Mouse (Mus musculus): Measurements from ENCODE around the gene 3110082J24Rik. TPM values are rescaled to one million over a fixed set of nuclear protein-coding genes. Genes with fewer than 3 reads are reported as not detected.

3110082J24Rik gene
- polyA plus RNA-seq, 1 experiment from 2014 or later = not detected

DNA sequence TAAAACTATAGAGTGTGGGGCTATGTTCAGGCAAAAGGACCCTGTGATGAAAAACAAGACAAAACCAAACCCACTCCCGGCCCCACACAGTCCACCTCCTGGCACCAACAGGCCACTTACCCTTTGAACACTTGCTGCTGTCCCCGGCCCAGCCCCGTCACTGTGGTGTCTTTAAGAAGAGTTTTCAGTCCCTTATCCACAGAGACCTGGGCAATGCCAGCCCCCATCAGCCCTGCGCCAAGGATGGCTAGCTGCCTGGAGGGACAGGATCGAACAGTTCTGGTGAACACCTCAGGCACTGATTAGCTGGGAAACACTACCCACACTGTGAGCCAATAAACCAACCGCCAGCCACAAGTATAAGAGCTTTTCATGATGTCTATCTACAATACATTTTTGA, 22.8 kb upstream of the 3110082J24Rik start:
- peaks cover 75% of the 10 kb centered on the region for H3K36me3 ChIP-seq (ENCODE audit: inconsistent target)
- H3K27ac ChIP-seq = no peak overlapping the region
- no peak overlapping the region for H3K4me3 ChIP-seq (ENCODE audit: inconsistent target)
- no peaks in the 10 kb centered on the region for H3K79me2 ChIP-seq (ENCODE audit: inconsistent target)
- 95% methylated on average over 6 of the region's 6 CpGs for WGBS (ENCODE audit: missing documents)

DNA sequence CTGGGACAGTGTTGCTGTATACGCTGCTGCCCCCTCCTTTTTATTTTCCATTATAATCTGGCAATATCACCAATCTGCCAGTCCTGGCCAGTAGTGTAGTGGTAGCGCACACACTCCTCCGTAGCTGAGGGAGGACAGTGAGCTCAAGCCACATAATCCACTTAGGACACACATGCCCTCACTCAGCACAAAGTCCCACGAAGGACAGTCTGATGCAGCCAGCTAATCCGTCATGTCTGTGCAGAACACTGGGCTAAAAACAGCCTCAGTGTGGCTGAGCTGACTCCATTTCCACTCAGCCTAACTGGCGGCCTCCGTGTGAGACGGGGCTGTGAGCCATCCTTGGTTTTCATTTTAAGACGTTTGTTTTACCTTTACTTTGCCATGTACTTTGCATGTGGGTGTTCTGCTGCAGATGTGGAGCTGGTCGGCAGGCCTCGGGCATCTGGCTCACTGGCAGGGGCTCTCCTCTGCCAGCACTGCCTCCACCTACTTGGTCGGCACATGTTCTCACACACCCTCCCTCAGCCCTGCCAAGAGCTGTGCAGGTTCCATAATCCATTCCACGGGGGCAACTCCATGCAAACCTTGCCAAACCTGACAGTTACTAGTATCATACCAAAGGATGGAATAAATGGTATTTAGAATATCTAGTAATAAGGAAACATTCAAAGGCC, 22.2 kb upstream of the 3110082J24Rik start:
- WGBS (ENCODE audit: missing documents) = 98% methylated on average over 13 of the region's 13 CpGs
- Histone ChIP-seq H3K36me3 (ENCODE audit: inconsistent target) (peaks cover 80% of the 10 kb centered on the region), H3K27ac (no peak overlapping the region), H3K4me3 (ENCODE audit: inconsistent target) (no peak overlapping the region), H3K79me2 (ENCODE audit: inconsistent target) (no peaks in the 10 kb centered on the region)

GRCm38 (mm10) chr5:30126756-30127155, 20.9 kb upstream of the 3110082J24Rik start:
- peaks cover 85% of the 10 kb centered on the region for H3K36me3 ChIP-seq (ENCODE audit: inconsistent target)
- no peaks in the 10 kb centered on the region for H3K79me2 ChIP-seq (ENCODE audit: inconsistent target)
- H3K27ac ChIP-seq = no peak overlapping the region
- no peak overlapping the region for H3K4me3 ChIP-seq (ENCODE audit: inconsistent target)
- WGBS (ENCODE audit: missing documents) = 93% methylated on average over 5 of the region's 7 CpGs

DNA sequence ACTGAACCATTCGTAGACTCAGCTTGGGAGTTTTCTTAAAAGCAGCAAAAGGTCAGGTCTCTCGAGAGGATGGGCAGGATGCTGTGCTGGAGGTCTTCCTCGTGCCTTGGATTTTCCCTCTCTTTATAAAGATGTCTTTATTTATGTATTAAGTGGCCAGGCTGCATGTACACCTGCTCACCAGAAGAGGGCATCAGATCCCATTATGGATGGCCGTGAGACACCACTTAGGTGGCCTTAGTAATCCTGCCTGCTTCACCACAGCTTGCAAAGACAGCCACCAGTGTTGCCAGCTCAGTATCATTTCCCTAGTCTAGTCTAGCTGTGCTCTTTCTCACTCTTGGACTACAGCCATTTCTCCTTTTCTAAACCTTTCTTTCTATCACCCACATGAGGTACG, 19.7 kb upstream of the 3110082J24Rik start:
- no peak overlapping the region for H3K27ac ChIP-seq
- 75% methylated on average over 4 of the region's 5 CpGs for WGBS (ENCODE audit: missing documents)

GRCm38 (mm10) chr5:30122481-30122880, 16.6 kb upstream of the 3110082J24Rik start:
- Histone ChIP-seq H3K4me3 (ENCODE audit: inconsistent target) (no peak overlapping the region), H3K79me2 (ENCODE audit: inconsistent target) (no peaks in the 10 kb centered on the region), H3K27ac (no peak overlapping the region), H3K36me3 (ENCODE audit: inconsistent target) (peaks cover 84% of the 10 kb centered on the region)
- 95% methylated on average over 6 of the region's 6 CpGs for WGBS (ENCODE audit: missing documents)

More for the DNA sequence above, 19.7 kb upstream of the 3110082J24Rik start:
- Histone ChIP-seq H3K79me2 (ENCODE audit: inconsistent target) (no peaks in the 10 kb centered on the region), H3K36me3 (ENCODE audit: inconsistent target) (peaks cover 94% of the 10 kb centered on the region), H3K4me3 (ENCODE audit: inconsistent target) (no peak overlapping the region)

DNA sequence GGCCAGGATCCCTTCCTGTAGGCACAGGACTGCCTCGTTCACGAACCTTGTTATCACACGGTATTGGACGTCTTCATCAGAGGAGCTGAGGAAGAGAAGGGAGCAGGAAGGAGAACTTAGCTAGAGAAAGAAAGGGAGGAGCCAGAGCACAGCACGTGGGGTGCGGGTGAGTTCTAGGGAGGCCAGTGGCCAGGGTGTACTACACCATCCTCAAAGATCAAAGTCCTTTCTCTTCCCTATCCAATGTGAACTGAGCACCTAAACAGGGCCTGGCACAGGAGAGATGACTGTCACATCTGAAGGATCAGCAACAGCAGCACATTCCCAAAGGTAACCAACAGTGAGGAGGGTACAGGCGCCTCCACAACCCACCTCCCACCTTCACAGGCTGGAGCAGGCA, 14.2 kb upstream of the 3110082J24Rik start:
- no peak overlapping the region for H3K27ac ChIP-seq
- H3K4me3 ChIP-seq (ENCODE audit: inconsistent target) = no peak overlapping the region
- H3K36me3 ChIP-seq (ENCODE audit: inconsistent target) = peaks cover 64% of the 10 kb centered on the region
- WGBS (ENCODE audit: missing documents) = 92% methylated on average over 7 of the region's 7 CpGs
- no peaks in the 10 kb centered on the region for H3K79me2 ChIP-seq (ENCODE audit: inconsistent target)

GRCm38 (mm10) chr5:30119163-30119562, 13.3 kb upstream of the 3110082J24Rik start:
- Histone ChIP-seq H3K36me3 (ENCODE audit: inconsistent target) (peaks cover 55% of the 10 kb centered on the region), H3K79me2 (ENCODE audit: inconsistent target) (no peaks in the 10 kb centered on the region), H3K27ac (no peak overlapping the region), H3K4me3 (ENCODE audit: inconsistent target) (no peak overlapping the region)
- WGBS (ENCODE audit: missing documents) = 92% methylated on average over 6 of the region's 6 CpGs

- Histone ChIP-seq H3K27ac (no peak overlapping the region), H3K36me3 (ENCODE audit: inconsistent target) (peaks cover 43% of the 10 kb centered on the region)
- 100% methylated on average over 1 of the region's 1 CpGs for WGBS (ENCODE audit: missing documents)
Measured at GRCm38 (mm10) chr5:30118018-30118417, 12.1 kb upstream of the 3110082J24Rik start.

GRCm38 (mm10) chr5:30115718-30116117, 9.8 kb upstream of the 3110082J24Rik start:
- Histone ChIP-seq H3K4me3 (ENCODE audit: inconsistent target) (no peak overlapping the region), H3K27ac (no peak overlapping the region), H3K36me3 (ENCODE audit: inconsistent target) (peaks cover 20% of the 10 kb centered on the region; the same call in 1 of the 2 replicates), H3K79me2 (ENCODE audit: inconsistent target) (no peaks in the 10 kb centered on the region)
- 61% methylated on average over 10 of the region's 10 CpGs for WGBS (ENCODE audit: missing documents)

More at GRCm38 (mm10) chr5:30118018-30118417, 12.1 kb upstream of the 3110082J24Rik start:
- Histone ChIP-seq H3K4me3 (ENCODE audit: inconsistent target) (no peak overlapping the region), H3K79me2 (ENCODE audit: inconsistent target) (no peaks in the 10 kb centered on the region)

DNA sequence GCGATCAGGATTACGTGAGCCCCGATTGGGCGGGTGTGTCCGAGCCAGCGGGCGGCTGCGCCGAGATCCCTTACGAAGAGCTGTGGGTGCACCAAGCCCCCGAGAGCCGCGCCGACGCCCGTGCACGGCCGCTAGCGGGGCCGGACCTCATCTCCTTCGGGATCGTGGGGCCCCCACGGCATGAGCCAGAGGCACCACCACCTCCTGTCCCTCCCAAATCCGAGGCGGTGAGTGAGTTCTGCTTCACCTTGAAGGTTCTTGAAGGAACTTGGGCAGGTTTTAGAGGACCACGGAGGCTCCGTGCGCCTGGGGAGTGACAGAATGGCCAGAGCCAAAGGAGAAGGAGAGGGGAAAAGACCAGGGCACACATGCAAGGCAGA, 8.9 kb upstream of the 3110082J24Rik start:
- H3K36me3 ChIP-seq (ENCODE audit: inconsistent target) = peaks cover 10% of the 10 kb centered on the region; the same call in 1 of the 2 replicates
- no peak overlapping the region for H3K27ac ChIP-seq
- no peak overlapping the region for H3K4me3 ChIP-seq (ENCODE audit: inconsistent target)
- no peaks in the 10 kb centered on the region for H3K79me2 ChIP-seq (ENCODE audit: inconsistent target)
- 1% methylated on average over 28 of the region's 28 CpGs for WGBS (ENCODE audit: missing documents)

- 3% methylated on average over 88 of the region's 103 CpGs for WGBS (ENCODE audit: missing documents)
- Histone ChIP-seq H3K79me2 (ENCODE audit: inconsistent target) (no peaks in the 10 kb centered on the region), H3K36me3 (ENCODE audit: inconsistent target) (peaks cover 4% of the 10 kb centered on the region; the same call in 1 of the 2 replicates), H3K4me3 (ENCODE audit: inconsistent target) (no peak overlapping the region), H3K27ac (no peak overlapping the region)
Measured at GRCm38 (mm10) chr5:30113881-30114760, 8.2 kb upstream of the 3110082J24Rik start.

DNA sequence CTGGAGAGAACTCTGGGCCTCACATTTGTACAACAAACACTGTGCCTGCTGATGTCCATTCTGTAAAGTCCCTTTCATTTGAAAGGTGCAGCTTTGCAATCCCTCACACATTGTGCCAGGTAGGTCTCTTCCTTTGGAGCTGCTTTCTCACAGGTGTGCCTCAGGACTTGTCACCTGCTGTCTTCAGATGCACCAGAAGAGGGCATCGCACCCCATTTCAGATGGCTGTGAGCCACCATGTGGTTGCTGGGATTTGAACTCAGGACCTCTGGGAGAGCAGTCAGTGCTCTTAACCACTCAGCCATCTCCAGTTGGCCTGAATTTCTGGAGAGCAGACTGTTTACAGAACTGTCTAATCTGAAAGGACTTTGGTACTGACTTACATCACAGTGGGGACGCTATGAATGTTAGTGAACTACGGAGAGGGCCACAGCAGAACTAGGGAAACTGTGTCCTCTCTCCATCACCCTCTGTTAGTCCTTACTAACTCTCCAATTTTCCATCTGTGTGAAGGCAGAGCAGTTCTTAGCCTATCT, 6.7 kb upstream of the 3110082J24Rik start:
- no peak overlapping the region for H3K4me3 ChIP-seq (ENCODE audit: inconsistent target)
- 90% methylated on average over 3 of the region's 3 CpGs for WGBS (ENCODE audit: missing documents)
- H3K27ac ChIP-seq = no peak overlapping the region
- H3K79me2 ChIP-seq (ENCODE audit: inconsistent target) = no peaks in the 10 kb centered on the region
- H3K36me3 ChIP-seq (ENCODE audit: inconsistent target) = no peaks in the 10 kb centered on the region

DNA sequence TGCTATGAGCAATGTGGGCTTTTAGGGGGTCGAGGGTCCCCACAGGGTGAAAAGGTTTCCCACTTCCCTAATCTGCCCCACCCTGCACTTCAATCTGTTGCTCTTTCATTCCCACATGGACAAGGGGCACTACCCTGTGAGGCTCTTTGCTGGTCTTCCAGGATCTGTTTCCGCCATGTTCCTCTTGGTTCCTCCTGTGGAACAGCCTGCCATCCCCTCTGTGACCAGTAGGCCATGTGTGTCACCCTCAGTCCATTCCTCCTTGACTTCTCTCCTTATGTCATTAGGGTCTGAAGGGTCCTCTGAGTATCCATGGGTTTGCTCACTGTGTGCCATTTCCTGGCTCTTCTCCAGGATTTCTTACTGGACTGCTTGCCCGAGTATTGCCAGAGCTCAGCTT, 5.9 kb upstream of the 3110082J24Rik start:
- no peak overlapping the region for H3K4me3 ChIP-seq (ENCODE audit: inconsistent target)
- H3K36me3 ChIP-seq (ENCODE audit: inconsistent target) = no peaks in the 10 kb centered on the region
- no peak overlapping the region for H3K27ac ChIP-seq
- no peaks in the 10 kb centered on the region for H3K79me2 ChIP-seq (ENCODE audit: inconsistent target)
- 61% methylated on average over 3 of the region's 3 CpGs for WGBS (ENCODE audit: missing documents)

GRCm38 (mm10) chr5:30111126-30111525, 5.2 kb upstream of the 3110082J24Rik start:
- Histone ChIP-seq H3K79me2 (ENCODE audit: inconsistent target) (no peaks in the 10 kb centered on the region), H3K4me3 (ENCODE audit: inconsistent target) (no peak overlapping the region), H3K36me3 (ENCODE audit: inconsistent target) (no peaks in the 10 kb centered on the region), H3K27ac (no peak overlapping the region)
- WGBS (ENCODE audit: missing documents) = 4% methylated on average over 18 of the region's 18 CpGs

Measured in macrophage (primary cell).